Mouse (Mus musculus): ENCODE data around the gene Mcm7. TPM values are rescaled to one million over a fixed set of nuclear protein-coding genes. Genes with fewer than 3 reads are reported as not detected.
"Not testable (repeated sequence)": the region's sequence is repeated elsewhere in the genome, so short reads cannot be mapped to it uniquely, and the experiment has no call there.

Mcm7 gene
- total RNA-seq (2021) = 10 to 100 TPM; 16.0 to 18.9 TPM
- long read RNA-seq, experiment 1, transcript Mcm7-201 (15 exons, 2,962 nt) = major isoform, 5 of 21 reads
- long read RNA-seq, experiment 1, partial matches to known transcripts = 4 of 21 reads
- long read RNA-seq, experiment 1, other reads (novel, unspliced or antisense) = 12 of 21 reads
- long read RNA-seq, experiment 2, partial matches to known transcripts = 2 of 17 reads
- long read RNA-seq, experiment 2, other reads (novel, unspliced or antisense) = 12 of 17 reads

DNA sequence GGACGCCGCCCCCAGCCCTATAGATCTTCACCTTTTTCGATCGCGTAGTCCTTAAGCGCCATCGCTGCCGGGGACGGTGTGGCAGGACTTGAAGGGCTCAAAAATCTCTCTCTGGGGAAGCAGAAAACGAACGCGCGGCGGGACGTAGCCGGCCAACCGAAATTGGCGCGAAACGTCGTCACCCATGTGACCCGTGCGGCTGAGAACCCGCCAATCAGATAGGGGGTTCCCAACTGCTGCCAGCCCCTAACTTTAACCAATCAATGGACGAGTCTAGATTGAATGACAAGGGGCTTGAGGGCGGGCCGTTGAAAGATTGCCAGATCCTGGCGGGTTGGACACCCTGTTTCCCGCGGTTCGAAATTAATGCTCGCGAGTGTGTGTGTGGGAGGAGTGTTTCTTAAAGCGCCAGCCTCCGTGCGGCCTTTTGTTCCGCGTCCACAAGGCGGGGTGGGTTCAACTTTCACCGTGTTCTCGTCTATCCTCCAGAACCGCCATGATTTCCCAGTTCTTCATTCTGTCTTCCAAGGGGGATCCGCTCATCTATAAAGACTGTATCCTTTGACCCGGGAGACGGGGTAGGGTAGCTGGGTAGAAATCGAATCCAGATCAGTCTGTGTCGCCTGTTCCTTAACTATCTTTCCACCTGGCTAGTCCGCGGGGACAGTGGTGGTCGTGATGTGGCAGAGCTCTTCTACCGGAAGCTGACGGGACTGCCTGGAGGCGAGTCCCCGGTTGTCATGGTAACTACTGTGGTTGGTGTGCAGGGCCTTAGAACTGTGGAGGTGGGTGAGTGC lies at the start of gene Mcm7, which contains the start of gene Ap4m1:
TSS of gene Mcm7 (minus strand) at position 728 of the 797 bp plus-strand sequence.
TSS of gene Ap4m1 (plus strand) at position 308 of the 797 bp plus-strand sequence.
- no peak; the same call in 1 of the 2 replicates for TF ChIP-seq CTCF (IDR thresholded peaks at IDR 0.05)
- Histone ChIP-seq H3K4me3 (peak within 1 kb of the TSS; percentile 80), H3K27ac (peak within 1 kb of the TSS; percentile 98)
- intact Hi-C loops (cut with DNase I) = loop anchor here (1.0 kb wide), 2 partner anchors 11 to 15 kb away; partner anchors contain the start of genes Cnpy4, Cops6 and Taf6
- peak; percentile 96 to 97 for DNase-seq (ENCODE audit: extremely low spot score in 1 of 2, low spot score in 2 of 2)

- intact Hi-C loops (cut with DNase I) = loop anchor here (5.0 kb wide), 2 partner anchors 62 to 82 kb away; partner anchors contain the start of genes Gpc2 and Stag3
- TF ChIP-seq CTCF (IDR thresholded peaks at IDR 0.05) = no peak
These were observed 47.6 kb upstream of the Mcm7 start for GRCm38 (mm10) chr5:138219864-138220263.

DNA sequence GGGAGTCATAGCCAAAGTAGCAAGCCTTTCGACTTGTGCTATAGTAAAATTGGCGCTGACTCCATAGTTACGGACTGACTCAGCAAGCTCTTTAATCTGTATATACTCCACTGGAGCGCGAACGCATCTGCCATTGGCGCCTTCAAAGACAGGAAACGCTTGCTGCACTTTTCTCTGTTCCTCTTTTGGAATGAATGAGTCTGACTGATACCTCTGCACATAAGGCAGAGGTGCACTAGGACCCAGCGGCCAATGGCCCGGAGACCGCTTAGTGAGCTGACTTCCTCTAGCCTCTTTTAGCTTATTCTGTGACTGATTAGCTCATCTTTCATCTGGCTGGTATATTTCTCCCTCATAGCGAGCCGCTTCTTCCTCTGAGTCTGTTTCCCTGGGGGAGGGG lies 44.4 kb upstream of the Mcm7 start:
- H3K4me3 ChIP-seq; H3K27ac ChIP-seq; intact Hi-C loops (cut with DNase I); DNase-seq (ENCODE audit: extremely low spot score in 1 of 2, low spot score in 2 of 2): not testable (repeated sequence)

More at GRCm38 (mm10) chr5:138219864-138220263, 47.6 kb upstream of the Mcm7 start:
- no peak overlapping the region for H3K27ac ChIP-seq
- H3K4me3 ChIP-seq = no peak overlapping the region
- DNase-seq (ENCODE audit: extremely low spot score in 1 of 2, low spot score in 2 of 2) = no peak

DNA sequence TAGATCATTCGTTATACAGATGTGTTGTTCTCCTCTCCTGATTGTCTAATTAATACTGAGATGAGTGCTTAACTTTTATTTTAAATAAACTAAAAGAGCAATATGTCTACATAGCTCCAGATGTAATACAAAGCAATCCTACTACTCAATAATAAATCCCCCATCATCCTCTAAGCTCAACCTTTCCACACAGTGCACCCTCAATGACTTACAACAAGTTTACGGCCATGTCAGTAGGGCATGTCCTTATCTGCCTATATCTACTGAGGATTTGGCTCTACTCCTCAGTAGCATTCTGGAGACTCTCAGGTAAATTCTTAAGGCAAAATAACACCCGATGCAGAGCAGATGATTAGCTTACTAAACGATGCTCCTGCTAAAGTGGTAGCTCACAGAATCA lies 35.7 kb upstream of the Mcm7 start:
- DNase-seq (ENCODE audit: extremely low spot score in 1 of 2, low spot score in 2 of 2) = no peak
- H3K4me3 ChIP-seq = no peak overlapping the region
- no peak overlapping the region for H3K27ac ChIP-seq
- intact Hi-C loops (cut with DNase I) = no loop called here
- no peak for TF ChIP-seq CTCF (IDR thresholded peaks at IDR 0.05)

DNA sequence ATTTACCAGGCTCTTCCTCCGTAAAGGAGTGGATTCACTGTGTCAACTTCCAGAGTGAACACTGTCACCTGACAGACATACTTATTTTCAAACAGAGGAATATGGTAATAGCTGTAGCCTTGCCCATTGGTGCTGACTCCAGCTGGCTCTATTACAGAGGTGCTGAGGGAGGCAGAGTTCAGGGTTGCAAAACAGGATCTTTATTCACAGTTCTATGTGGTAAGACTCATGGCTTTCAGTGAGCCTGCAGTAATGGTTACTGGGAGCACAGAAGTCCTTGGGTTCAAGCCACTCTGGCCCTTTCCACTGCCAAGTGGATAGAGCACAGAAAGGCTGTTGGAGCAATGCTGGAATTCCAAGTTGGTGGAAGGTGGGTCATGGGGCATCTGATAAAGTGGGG lies 35.0 kb upstream of the Mcm7 start:
- DNase-seq (ENCODE audit: extremely low spot score in 1 of 2, low spot score in 2 of 2) = no peak
- Histone ChIP-seq H3K4me3 (no peak overlapping the region), H3K27ac (no peak overlapping the region)
- no peak for TF ChIP-seq CTCF (IDR thresholded peaks at IDR 0.05)
- intact Hi-C loops (cut with DNase I) = no loop called here

DNA sequence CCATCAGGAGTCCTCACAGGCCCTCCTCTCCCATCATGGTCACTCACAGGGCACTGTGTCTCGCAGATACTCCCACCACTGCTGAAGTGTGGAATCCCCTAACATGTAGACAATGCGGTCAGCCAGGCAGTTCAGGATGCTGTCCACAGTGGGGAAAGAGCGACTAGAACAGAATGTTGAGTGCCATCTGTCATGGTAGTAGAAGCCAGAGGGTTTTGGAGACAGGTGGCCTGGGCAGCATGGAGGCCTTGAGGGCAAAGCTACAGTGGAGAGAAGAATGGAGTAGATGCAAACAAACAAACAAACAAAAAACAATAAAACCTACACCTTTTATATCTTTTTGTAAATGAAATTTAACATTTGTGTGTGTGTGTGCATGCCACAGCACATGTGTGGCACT lies 29.9 kb upstream of the Mcm7 start:
- no peak for TF ChIP-seq CTCF (IDR thresholded peaks at IDR 0.05)
- Histone ChIP-seq H3K4me3 (no peak overlapping the region), H3K27ac (no peak overlapping the region)
- no peak for DNase-seq (ENCODE audit: extremely low spot score in 1 of 2, low spot score in 2 of 2)
- intact Hi-C loops (cut with DNase I) = no loop called here

GRCm38 (mm10) chr5:138199576-138199975 lies 27.4 kb upstream of the Mcm7 start:
- DNase-seq (ENCODE audit: extremely low spot score in 1 of 2, low spot score in 2 of 2) = no peak
- intact Hi-C loops (cut with DNase I) = no loop called here
- peak; percentile 50 for TF ChIP-seq CTCF (IDR thresholded peaks at IDR 0.05)
- H3K27ac ChIP-seq = no peak overlapping the region
- H3K4me3 ChIP-seq = no peak overlapping the region

GRCm38 (mm10) chr5:138195463-138195862 lies 23.2 kb upstream of the Mcm7 start:
- no peak for TF ChIP-seq CTCF (IDR thresholded peaks at IDR 0.05)
- no peak for DNase-seq (ENCODE audit: extremely low spot score in 1 of 2, low spot score in 2 of 2)
- Histone ChIP-seq H3K27ac (no peak overlapping the region; the same call in 1 of the 2 replicates), H3K4me3 (peak overlapping the region; percentile 87)
- intact Hi-C loops (cut with DNase I) = no loop called here

- peak in 1 of 2 experiments; percentile 43 for DNase-seq (ENCODE audit: extremely low spot score in 1 of 2, low spot score in 2 of 2)
- no peak for TF ChIP-seq CTCF (IDR thresholded peaks at IDR 0.05)
- intact Hi-C loops (cut with DNase I) = no loop called here
- Histone ChIP-seq H3K4me3 (peak overlapping the region; percentile 87), H3K27ac (peak overlapping the region; percentile 93)
These were observed 22.6 kb upstream of the Mcm7 start for GRCm38 (mm10) chr5:138194755-138195345.

- peak within 1 kb of the TSS; percentile 93 for H3K27ac ChIP-seq
- intact Hi-C loops (cut with DNase I) = no loop called here
These were observed 21.8 kb upstream of the Mcm7 start, which contains the start of gene Mblac1 for GRCm38 (mm10) chr5:138193771-138194727. Gene Mblac1, plus strand, starts transcription at chr5:138194314.

More at GRCm38 (mm10) chr5:138193771-138194727, 21.8 kb upstream of the Mcm7 start, which contains the start of gene Mblac1:
- H3K4me3 ChIP-seq = peak within 1 kb of the TSS; percentile 87
- TF ChIP-seq CTCF (IDR thresholded peaks at IDR 0.05) = no peak
- peak; percentile 82 to 86 for DNase-seq (ENCODE audit: extremely low spot score in 1 of 2, low spot score in 2 of 2)

Data from left cerebral cortex, adult 2 months (tissue).